Mouse (Mus musculus) bone marrow, adult 2 months (tissue): ENCODE measurements around the gene Smoc2. TPM values are rescaled to one million over a fixed set of nuclear protein-coding genes. Genes with fewer than 3 reads are reported as not detected.

ENCODE experiments used
- H3K27ac ChIP-seq: fragments of 200-500 bp; 2 replicates; pipeline ENCODE4 v1.5.1; 2012; ENCODE audit warnings: low read depth, mild to moderate bottlenecking, control low read depth, inconsistent platforms, low read length; ENCODE audit not compliant: control insufficient read depth, poor library complexity, insufficient read depth
- H3K4me1 ChIP-seq: fragments of 200-500 bp; 2 replicates; pipeline ENCODE4 v1.6.1; 2011; ENCODE audit warnings: low read length; ENCODE audit not compliant: control insufficient read depth, insufficient read depth
- H3K4me3 ChIP-seq: fragments of 200-500 bp; replicated peaks from 2 replicates; pipeline ENCODE3; 2011; ENCODE audit warnings: mild to moderate bottlenecking, low read depth, low read length, control low read depth; ENCODE audit not compliant: control insufficient read depth
- CTCF ChIP-seq: fragments of 200-500 bp; IDR thresholded peaks from 2 replicates; pipeline ENCODE4 v1.5.1; 2011; ENCODE audit warnings: low read length, control low read depth; ENCODE audit not compliant: control insufficient read depth, insufficient read depth
- POLR2A ChIP-seq: fragments of 200-500 bp; IDR thresholded peaks from 2 replicates; pipeline ENCODE4 v1.6.1; 2011; ENCODE audit warnings: low read depth, mild to moderate bottlenecking, control low read depth, low read length, borderline replicate concordance; ENCODE audit not compliant: control insufficient read depth
- WGBS: fragments of 180-500 bp; shearing (Covaris S2); methylation state at CpG from one replicate; pipeline ENCODE4 v1.1.7; 2018; 5-methylcytosine and 5-hydroxymethylcytosine counted together
- polyA plus RNA-seq: library from polyadenylated mRNA; stranded (reverse); fragments of >200 nt; gene quantifications from 2 replicates; pipeline ENCODE4 v1.2.4, GENCODE M21; 2011; ENCODE audit warnings: low replicate concordance; ENCODE audit not compliant: missing spikeins, insufficient read depth, insufficient read length

Gene Smoc2
- polyA plus RNA-seq, 1 experiment = 1.8 TPM

DNA sequence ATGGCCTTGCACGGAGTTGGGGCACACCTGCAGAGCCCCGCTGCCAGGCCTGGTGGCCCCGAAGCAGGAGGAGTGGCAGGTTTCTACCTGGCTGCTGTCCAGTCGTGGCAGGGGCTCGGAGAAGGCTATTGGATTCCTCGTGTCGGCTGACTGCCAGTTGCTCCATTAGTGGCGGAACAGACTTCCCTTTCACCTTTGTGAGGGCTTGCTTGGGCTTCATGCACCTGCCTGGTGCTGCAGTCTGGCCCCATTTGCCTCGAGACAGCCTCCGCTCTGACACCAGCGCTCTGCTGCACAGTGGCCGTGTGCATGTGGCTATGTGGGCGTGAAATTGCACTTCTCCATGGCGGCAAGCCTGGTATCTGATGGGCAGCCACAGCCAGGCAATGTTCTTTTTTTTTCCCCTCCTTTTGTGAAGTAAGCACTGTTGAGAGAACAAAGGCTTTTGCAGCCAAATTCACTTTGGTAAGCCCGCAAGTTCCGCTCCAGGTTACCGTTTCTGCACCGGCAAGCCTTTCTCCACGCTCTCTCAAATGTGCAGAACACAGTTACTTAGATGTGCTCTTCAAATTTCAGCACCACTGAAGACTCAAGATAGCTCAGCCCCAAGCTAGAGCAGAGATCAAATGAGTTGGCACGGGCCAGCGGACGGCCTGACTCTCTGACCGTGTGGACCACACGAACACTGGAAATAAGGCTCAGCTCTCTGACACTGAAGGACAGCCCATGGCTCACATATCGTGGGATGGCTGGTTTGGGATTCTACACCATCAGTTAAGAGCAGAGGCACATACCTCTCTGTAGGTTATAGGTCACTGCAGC lies 93.2 kb downstream of the Smoc2 start:
- H3K4me1 ChIP-seq = no peaks in the 10 kb centered on the region
- 83% methylated on average over 25 of the region's 25 CpGs for WGBS
- TF ChIP-seq CTCF (no peak), POLR2A (no peak)
- no peak overlapping the region for H3K4me3 ChIP-seq
- H3K27ac ChIP-seq = no peak overlapping the region

DNA sequence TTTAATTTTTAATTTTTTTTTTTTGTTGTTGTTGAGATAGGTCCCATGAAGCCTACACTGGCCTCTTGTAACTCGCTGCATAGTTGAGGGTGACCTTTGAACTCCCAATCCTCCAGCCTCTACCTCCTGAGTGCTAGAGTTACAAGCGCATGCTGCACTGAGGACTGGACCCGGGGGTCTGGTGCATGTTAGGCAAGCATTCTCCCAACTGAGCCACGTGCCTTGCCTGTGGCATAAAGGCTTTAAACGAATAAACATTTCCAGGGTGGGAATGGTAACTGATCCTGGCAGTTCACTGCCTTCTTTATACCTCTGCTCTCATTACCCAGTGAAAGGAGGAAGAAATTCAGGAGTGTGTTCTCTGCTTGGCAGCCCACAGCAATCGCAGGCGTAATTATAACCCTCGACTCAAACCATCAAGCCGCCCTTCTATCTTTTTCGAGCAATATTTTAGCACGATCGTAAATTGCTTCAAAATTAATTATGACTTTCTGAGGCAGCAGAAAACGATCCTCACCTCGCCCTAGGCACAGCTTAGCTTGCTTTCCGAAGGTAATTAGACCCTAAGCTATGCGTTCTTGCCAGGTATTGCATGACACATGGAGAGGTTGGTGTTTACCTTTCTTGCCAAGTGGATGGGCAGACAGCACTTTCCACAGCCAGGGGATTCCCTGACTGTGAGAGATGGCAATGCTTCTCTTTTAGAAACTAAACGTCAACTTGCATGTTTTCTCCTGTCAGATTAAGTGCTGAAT lies 99.6 kb downstream of the Smoc2 start:
- 70% methylated on average over 17 of the region's 17 CpGs for WGBS
- Histone ChIP-seq H3K4me1 (no peaks in the 10 kb centered on the region), H3K27ac (no peak overlapping the region), H3K4me3 (no peak overlapping the region)
- TF ChIP-seq POLR2A = no peak

DNA sequence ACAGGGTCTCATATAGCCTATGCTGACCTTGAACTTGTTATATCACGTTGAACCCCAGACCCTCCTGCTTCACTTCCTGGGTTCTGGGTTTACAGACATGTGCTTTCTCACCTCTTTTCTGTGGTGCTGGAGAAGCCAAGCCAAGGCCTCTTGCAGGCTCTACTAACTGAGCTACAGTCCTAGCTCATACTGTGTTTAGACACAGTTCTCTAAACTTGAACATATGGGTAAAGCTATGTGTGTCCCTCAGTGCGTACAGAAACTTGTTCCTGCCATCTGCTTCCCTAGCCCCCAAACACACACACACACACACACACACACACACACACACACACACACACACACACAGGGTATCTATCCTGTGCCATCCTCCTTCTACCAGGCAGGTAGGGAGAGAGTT lies 100.2 kb downstream of the Smoc2 start:
- TF ChIP-seq CTCF (no peak), POLR2A (no peak)
- 78% methylated on average over 2 of the region's 2 CpGs for WGBS
- no peak overlapping the region for H3K4me3 ChIP-seq
- H3K27ac ChIP-seq = no peak overlapping the region
- H3K4me1 ChIP-seq = no peaks in the 10 kb centered on the region

DNA sequence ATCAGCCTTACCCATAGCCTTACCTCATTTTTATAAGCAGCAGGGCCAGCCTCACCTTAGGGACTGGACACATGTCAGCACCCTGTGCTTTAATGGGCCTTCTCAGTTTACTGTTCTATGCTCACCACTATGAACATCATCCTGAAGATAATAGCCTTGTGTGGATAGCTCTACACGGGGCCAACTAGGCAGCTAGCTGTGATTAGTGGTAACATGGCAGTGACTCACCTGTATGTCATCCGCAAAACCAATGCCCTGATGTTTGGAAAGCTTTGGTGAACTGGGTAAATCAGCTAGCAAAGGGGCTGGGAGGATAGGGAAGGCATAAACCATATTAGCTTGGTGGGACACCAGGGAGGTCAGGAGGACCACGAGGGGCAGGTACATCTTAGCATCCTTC lies 100.7 kb downstream of the Smoc2 start:
- H3K4me3 ChIP-seq = no peak overlapping the region
- H3K4me1 ChIP-seq = no peaks in the 10 kb centered on the region
- no peak overlapping the region for H3K27ac ChIP-seq
- no peak for TF ChIP-seq CTCF
- no peak for TF ChIP-seq POLR2A
- 76% methylated on average over 3 of the region's 3 CpGs for WGBS

DNA sequence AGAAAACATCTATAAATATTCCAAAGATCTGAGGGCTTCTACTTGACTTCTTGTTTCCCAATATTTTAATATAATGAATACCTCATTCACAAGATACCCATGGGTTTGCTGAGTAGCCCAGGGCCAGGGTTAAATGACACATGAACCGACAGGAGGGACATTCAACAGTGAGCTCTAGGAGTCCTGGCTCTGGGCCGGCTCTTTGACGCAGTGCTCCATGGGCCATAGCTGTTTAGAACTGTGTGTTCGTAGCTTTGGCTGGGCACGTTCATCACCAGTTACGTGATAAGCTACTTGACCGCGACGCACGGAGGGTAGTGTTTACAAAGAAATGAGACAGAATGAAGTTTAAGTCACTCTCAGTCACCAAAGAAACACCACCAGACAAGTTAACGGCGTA lies 101.2 kb downstream of the Smoc2 start:
- H3K4me3 ChIP-seq = no peak overlapping the region
- WGBS = 87% methylated on average over 12 of the region's 12 CpGs
- TF ChIP-seq CTCF (no peak), POLR2A (no peak)
- H3K4me1 ChIP-seq = no peaks in the 10 kb centered on the region
- H3K27ac ChIP-seq = no peak overlapping the region

DNA sequence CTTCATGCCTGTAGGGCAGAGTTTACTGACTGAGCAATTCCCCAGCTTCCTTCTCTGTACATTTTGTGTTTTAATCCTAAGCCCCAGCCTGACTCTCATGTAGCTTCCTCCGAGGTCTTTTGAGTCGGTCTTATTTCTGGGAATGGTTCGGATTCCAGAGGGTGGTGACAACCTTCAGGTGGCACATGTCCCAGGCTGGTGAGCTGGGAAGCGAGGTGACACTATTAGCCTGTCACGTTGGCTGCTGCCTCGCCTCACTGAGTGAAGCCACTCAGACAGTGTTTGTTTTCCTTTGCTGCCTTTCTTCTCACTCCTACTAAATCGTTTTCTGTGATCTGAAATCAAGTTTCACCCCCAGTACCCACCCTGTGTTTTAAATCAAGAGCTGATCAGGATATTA lies 102.2 kb downstream of the Smoc2 start:
- WGBS = 43% methylated on average over 7 of the region's 7 CpGs
- Histone ChIP-seq H3K27ac (no peak overlapping the region), H3K4me3 (no peak overlapping the region), H3K4me1 (no peaks in the 10 kb centered on the region)
- TF ChIP-seq CTCF = no peak
- no peak for TF ChIP-seq POLR2A

DNA sequence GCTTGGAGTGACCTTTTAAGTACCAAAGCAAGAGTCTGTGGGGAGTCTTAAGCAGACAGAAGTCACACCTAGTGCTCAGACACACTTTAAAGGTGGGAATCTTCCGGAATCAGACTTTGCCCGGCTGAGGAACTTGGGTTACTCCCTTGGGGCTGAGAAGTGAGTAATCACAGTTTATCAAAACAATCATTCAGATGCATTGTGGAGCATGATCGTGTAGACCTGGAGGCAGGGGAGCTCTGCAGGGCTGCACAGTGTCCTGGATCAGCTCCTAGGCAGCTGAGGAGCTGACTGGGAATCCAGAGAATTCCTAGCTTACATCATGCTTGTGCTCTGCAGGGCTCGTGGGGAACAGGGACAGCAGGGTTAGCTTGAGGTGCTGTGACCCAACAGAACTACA lies 104.7 kb downstream of the Smoc2 start:
- Histone ChIP-seq H3K27ac (no peak overlapping the region), H3K4me3 (no peak overlapping the region), H3K4me1 (no peaks in the 10 kb centered on the region)
- TF ChIP-seq POLR2A (no peak), CTCF (no peak)
- WGBS = 61% methylated on average over 4 of the region's 4 CpGs

DNA sequence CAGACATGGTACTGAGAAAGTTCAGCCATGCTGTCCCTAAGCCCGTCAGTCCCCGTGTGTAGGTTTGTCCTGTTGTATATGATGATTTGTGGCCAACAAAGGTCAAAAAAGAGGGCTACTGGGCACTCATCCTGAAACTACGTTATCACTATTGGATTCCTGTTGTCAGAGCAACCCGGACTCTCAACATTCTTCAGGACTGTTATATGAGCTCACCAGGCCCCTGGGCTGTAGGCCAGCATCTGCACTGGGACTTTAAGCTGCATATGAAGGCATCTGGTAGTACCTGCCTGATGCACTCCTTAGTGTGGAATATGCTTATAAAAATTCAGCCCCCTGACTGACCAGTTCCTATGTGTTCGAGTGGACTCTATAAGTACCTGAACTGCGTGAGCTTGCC lies 105.7 kb downstream of the Smoc2 start:
- 83% methylated on average over 6 of the region's 6 CpGs for WGBS
- Histone ChIP-seq H3K4me1 (no peaks in the 10 kb centered on the region), H3K4me3 (no peak overlapping the region), H3K27ac (no peak overlapping the region)
- no peak for TF ChIP-seq CTCF
- no peak for TF ChIP-seq POLR2A
